Mouse (Mus musculus): ENCODE results near the gene Zc3h4. TPM values are rescaled to one million over a fixed set of nuclear protein-coding genes. Genes with fewer than 3 reads are reported as not detected.

The Zc3h4 gene
- polyA plus RNA-seq, 1 experiment from 2014 or later = 14.2 TPM

DNA sequence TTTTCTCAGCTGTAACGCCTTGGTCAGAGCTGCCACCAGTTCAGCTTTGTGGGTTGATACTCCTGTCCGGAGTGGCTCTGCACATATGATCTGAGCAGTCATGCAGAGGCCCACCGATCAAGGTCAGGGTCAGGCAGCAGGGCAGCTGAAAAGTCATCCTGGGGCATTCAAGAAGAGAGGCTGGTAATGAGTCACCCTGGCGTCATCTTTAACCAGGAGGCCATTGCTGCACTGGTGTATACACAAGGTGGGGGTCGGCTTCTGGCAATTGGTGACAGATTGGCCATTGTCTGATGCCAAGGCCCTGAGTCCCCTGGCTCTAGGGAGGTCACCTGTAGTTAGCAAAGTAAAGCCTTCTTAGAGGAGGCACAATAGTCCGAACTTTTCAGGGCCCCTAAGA lies 50.9 kb downstream of the Zc3h4 start:
- WGBS = 76% methylated on average over 6 of the region's 6 CpGs
- peaks cover 3% of the 10 kb centered on the region; the same call in 1 of the 2 replicates for H3K36me3 ChIP-seq (ENCODE audit: control insufficient read depth, insufficient read depth, low read length)
- no peaks in the 10 kb centered on the region for H3K9me3 ChIP-seq (replicated peaks; ENCODE audit: control insufficient read depth, low read length, poor library complexity, severe bottlenecking)
- no peak overlapping the region for H3K27ac ChIP-seq (ENCODE audit: low read length)
- H3K27me3 ChIP-seq (ENCODE audit: control insufficient read depth, insufficient read depth, low read depth, low read length) = no peaks in the 10 kb centered on the region
- H3K4me3 ChIP-seq (ENCODE audit: low read depth, low read length) = no peak overlapping the region
- ATAC-seq = no peak
- no peak overlapping the region for H3K9ac ChIP-seq (ENCODE audit: low read depth, low read length)
- peaks cover 8% of the 10 kb centered on the region for H3K4me1 ChIP-seq (ENCODE audit: control insufficient read depth, insufficient read depth, low read length)
- no peak overlapping the region for H3K4me2 ChIP-seq (ENCODE audit: low read length)

DNA sequence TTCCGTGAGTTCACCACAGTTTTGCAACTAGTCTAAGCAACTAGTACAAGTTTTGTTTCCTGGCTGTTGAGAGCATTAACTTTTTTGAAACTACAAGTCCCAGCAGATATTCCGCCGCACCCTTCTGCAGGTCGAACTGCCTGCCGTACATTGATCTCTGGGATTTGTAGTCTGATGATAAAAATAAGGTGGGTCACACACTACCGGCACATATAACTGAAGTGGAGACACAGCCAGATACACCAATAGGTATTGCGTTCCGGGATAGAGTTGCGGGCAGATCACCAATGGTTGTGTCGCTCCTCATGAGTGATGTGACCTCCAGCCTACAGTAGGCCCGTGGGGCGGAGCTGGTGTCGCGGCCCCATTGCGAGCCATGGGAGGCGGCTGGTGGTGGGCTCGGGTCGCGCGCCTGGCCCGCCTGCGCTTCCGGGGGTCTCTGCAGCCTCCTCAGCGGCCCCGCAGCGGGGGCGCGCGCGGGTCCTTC lies 51.9 kb downstream of the Zc3h4 start, which contains the start of gene Tmem160:
TSS of gene Tmem160 (plus strand) at position 193 of the 487 bp plus-strand sequence.
- H3K4me2 ChIP-seq (ENCODE audit: low read length) = peak within 1 kb of the TSS; percentile 92
- H3K9me3 ChIP-seq (replicated peaks; ENCODE audit: control insufficient read depth, low read length, poor library complexity, severe bottlenecking) = no peaks in the 10 kb centered on the region
- under 1% methylated on average over 29 of the region's 30 CpGs for WGBS
- H3K4me1 ChIP-seq (ENCODE audit: control insufficient read depth, insufficient read depth, low read length) = peaks cover 8% of the 10 kb centered on the region
- H3K9ac ChIP-seq (ENCODE audit: low read depth, low read length) = peak within 1 kb of the TSS; percentile 79
- H3K4me3 ChIP-seq (ENCODE audit: low read depth, low read length) = peak within 1 kb of the TSS; percentile 87
- peak within 1 kb of the TSS; percentile 76 for H3K27ac ChIP-seq (ENCODE audit: low read length)
- ATAC-seq = peak; percentile 99
- H3K36me3 ChIP-seq (ENCODE audit: control insufficient read depth, insufficient read depth, low read length) = peaks cover 3% of the 10 kb centered on the region; the same call in 1 of the 2 replicates
- H3K27me3 ChIP-seq (ENCODE audit: control insufficient read depth, insufficient read depth, low read depth, low read length) = no peaks in the 10 kb centered on the region

DNA sequence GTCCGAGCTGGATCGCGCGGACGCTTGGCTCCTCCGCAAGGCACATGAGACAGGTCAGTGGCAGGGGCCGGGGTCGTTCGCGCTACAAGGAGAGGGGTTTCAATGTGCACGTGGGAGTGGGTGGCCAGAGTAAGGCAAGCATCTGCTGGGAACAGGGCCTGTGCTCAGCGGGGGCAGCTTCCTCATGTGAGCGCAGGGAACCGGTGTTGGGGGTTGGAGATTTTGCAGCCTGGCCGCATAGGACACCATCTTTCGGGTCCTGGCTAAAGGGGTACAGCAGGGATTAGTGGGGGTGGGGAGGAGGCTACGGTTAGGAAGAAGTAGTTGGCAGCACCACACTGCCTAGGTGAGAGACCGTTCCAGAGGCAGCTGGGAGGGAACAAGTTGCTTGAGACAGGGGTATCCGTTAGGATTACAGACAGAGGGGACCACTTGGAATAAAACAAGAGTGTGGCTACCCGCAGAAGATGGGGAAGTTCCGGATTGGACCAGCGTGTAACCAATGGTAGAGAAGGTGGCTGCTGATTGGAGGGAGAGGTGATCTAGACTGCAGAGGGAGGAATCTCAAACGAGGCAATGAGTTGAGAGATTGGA lies 52.5 kb downstream of the Zc3h4 start:
- H3K4me1 ChIP-seq (ENCODE audit: control insufficient read depth, insufficient read depth, low read length) = peaks cover 8% of the 10 kb centered on the region
- peak; percentile 82 for ATAC-seq
- H3K27ac ChIP-seq (ENCODE audit: low read length) = peak overlapping the region; percentile 76
- peaks cover 3% of the 10 kb centered on the region; the same call in 1 of the 2 replicates for H3K36me3 ChIP-seq (ENCODE audit: control insufficient read depth, insufficient read depth, low read length)
- H3K9me3 ChIP-seq (replicated peaks; ENCODE audit: control insufficient read depth, low read length, poor library complexity, severe bottlenecking) = no peaks in the 10 kb centered on the region
- no peaks in the 10 kb centered on the region for H3K27me3 ChIP-seq (ENCODE audit: control insufficient read depth, insufficient read depth, low read depth, low read length)
- WGBS = under 1% methylated on average over 23 of the region's 23 CpGs
- peak overlapping the region; percentile 92 for H3K4me2 ChIP-seq (ENCODE audit: low read length)
- peak overlapping the region; percentile 79 for H3K9ac ChIP-seq (ENCODE audit: low read depth, low read length)
- H3K4me3 ChIP-seq (ENCODE audit: low read depth, low read length) = peak overlapping the region; percentile 87

DNA sequence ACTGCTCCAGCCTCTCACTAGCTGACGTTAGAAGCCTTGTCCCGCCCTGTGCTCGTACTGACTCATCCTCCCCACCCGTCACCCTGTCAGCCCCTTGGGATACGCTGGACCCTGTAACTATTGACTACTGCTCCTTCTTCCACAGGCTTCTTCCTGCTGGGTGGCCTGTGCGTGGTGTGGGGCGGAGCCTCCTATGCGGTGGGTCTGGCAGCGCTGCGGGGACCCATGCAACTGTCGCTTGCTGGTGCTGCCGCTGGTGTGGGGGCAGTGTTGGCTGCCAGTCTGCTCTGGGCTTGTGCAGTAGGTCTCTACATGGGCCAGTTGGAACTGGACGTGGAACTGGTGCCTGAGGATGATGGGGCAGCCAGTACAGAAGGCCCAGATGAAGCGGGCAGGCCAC lies 54.3 kb downstream of the Zc3h4 start:
- WGBS = 94% methylated on average over 14 of the region's 14 CpGs
- peaks cover 3% of the 10 kb centered on the region; the same call in 1 of the 2 replicates for H3K36me3 ChIP-seq (ENCODE audit: control insufficient read depth, insufficient read depth, low read length)
- H3K4me3 ChIP-seq (ENCODE audit: low read depth, low read length) = no peak overlapping the region
- H3K27ac ChIP-seq (ENCODE audit: low read length) = no peak overlapping the region
- H3K9ac ChIP-seq (ENCODE audit: low read depth, low read length) = no peak overlapping the region
- H3K4me1 ChIP-seq (ENCODE audit: control insufficient read depth, insufficient read depth, low read length) = peaks cover 8% of the 10 kb centered on the region
- H3K4me2 ChIP-seq (ENCODE audit: low read length) = no peak overlapping the region
- H3K27me3 ChIP-seq (ENCODE audit: control insufficient read depth, insufficient read depth, low read depth, low read length) = no peaks in the 10 kb centered on the region
- H3K9me3 ChIP-seq (replicated peaks; ENCODE audit: control insufficient read depth, low read length, poor library complexity, severe bottlenecking) = no peaks in the 10 kb centered on the region
- no peak for ATAC-seq

DNA sequence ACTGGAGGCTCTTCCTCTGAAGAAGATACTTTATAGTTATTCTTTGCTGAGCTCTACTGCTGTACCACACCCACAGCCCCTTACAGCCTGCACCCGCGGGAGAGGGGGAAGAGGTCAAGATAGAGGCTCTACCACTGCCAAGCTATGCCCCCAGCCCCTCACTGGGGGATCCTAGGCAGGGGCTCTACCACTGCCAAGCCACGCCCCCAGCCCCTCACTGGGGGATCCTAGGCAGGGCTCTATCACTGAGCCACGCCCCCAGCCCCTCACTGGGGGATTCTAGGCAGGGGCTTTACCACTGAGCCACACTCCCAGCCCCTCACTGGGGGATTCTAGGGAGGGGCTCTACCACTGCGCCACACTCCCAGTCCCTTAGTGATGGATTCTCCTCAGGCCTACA lies 55.6 kb downstream of the Zc3h4 start:
- Histone ChIP-seq H3K4me1 (ENCODE audit: control insufficient read depth, insufficient read depth, low read length) (peaks cover 8% of the 10 kb centered on the region), H3K4me2 (ENCODE audit: low read length) (no peak overlapping the region), H3K9me3 (replicated peaks; ENCODE audit: control insufficient read depth, low read length, poor library complexity, severe bottlenecking) (no peaks in the 10 kb centered on the region), H3K4me3 (ENCODE audit: low read depth, low read length) (no peak overlapping the region), H3K27ac (ENCODE audit: low read length) (no peak overlapping the region), H3K27me3 (ENCODE audit: control insufficient read depth, insufficient read depth, low read depth, low read length) (no peaks in the 10 kb centered on the region; the same call in 1 of the 2 replicates), H3K36me3 (ENCODE audit: control insufficient read depth, insufficient read depth, low read length) (peaks cover 3% of the 10 kb centered on the region; the same call in 1 of the 2 replicates), H3K9ac (ENCODE audit: low read depth, low read length) (no peak overlapping the region)
- 88% methylated on average over 5 of the region's 5 CpGs for WGBS
- no peak for ATAC-seq

DNA sequence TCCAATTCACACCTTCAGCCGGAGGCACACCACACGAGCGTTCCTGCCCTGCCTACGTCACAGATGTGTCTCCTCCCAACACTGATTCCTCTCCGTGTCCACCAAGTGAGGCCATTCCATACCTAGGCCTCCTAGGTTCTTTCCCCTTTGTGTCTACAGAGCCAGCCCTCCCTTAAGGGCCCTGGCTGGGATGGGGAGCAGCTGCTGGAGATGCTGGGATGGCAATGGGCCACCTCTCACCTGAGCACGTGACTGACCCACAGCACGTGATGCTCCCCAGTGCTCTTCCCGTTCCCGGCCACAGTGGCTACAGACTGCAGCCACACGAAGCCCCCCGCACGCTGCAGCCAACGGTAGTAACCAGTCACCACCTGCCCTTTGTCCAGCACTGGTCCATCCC lies 59.9 kb downstream of the Zc3h4 start:
- 69% methylated on average over 13 of the region's 13 CpGs for WGBS
- Histone ChIP-seq H3K9me3 (replicated peaks; ENCODE audit: control insufficient read depth, low read length, poor library complexity, severe bottlenecking) (no peaks in the 10 kb centered on the region), H3K9ac (ENCODE audit: low read depth, low read length) (peak overlapping the region; percentile 30; the same call in 1 of the 2 replicates), H3K27ac (ENCODE audit: low read length) (no peak overlapping the region), H3K4me3 (ENCODE audit: low read depth, low read length) (no peak overlapping the region), H3K4me2 (ENCODE audit: low read length) (no peak overlapping the region), H3K27me3 (ENCODE audit: control insufficient read depth, insufficient read depth, low read depth, low read length) (peaks cover 9% of the 10 kb centered on the region), H3K36me3 (ENCODE audit: control insufficient read depth, insufficient read depth, low read length) (peaks cover 3% of the 10 kb centered on the region; the same call in 1 of the 2 replicates), H3K4me1 (ENCODE audit: control insufficient read depth, insufficient read depth, low read length) (no peaks in the 10 kb centered on the region)
- no peak for ATAC-seq

DNA sequence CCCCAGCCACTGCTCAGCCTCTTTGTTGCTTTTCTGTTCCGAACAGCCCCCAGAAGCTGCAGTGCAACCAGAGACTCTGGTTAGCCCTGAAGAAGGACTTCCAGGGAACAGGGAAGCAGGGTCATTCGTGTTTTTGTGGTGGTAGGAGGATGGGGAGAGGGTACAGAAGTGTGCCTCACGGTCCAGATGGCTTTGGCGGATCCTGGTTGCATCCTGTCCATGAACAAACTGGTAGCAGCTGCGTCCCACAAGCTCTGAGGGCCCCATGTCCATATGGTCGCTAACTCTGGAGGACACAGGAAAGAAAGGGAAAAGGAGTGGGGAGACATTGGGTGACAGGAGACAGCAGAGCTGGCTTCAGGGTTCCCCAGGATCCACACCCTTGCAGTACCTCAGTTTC lies 60.4 kb downstream of the Zc3h4 start:
- Histone ChIP-seq H3K4me3 (ENCODE audit: low read depth, low read length) (no peak overlapping the region), H3K27ac (ENCODE audit: low read length) (no peak overlapping the region), H3K36me3 (ENCODE audit: control insufficient read depth, insufficient read depth, low read length) (no peaks in the 10 kb centered on the region; the same call in 1 of the 2 replicates), H3K4me1 (ENCODE audit: control insufficient read depth, insufficient read depth, low read length) (no peaks in the 10 kb centered on the region), H3K9ac (ENCODE audit: low read depth, low read length) (no peak overlapping the region), H3K27me3 (ENCODE audit: control insufficient read depth, insufficient read depth, low read depth, low read length) (peaks cover 9% of the 10 kb centered on the region), H3K4me2 (ENCODE audit: low read length) (no peak overlapping the region), H3K9me3 (replicated peaks; ENCODE audit: control insufficient read depth, low read length, poor library complexity, severe bottlenecking) (no peaks in the 10 kb centered on the region)
- WGBS = 70% methylated on average over 6 of the region's 6 CpGs
- ATAC-seq = no peak

DNA sequence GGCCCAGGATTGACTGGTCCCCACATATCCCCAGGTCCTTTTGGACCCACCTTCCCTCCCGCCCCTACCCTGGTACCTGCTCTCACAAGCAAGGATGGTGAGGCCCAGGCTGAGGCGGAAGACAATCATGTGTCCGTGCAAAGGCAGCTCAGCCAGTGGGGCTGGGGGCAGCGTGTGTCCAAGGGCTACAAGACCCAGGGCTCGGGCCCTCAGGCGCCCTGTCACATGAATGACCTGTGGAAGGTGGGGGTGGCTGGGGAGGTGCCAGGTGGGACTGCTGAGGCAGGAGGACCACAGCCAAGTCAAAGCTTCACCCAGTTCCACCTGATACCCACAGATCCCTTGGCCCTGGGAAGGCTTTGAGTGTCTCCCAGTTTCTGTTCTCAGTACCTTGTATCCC lies 61.0 kb downstream of the Zc3h4 start:
- no peak overlapping the region for H3K9ac ChIP-seq (ENCODE audit: low read depth, low read length)
- no peak for ATAC-seq
- H3K27ac ChIP-seq (ENCODE audit: low read length) = no peak overlapping the region
- H3K4me2 ChIP-seq (ENCODE audit: low read length) = no peak overlapping the region
- no peaks in the 10 kb centered on the region for H3K9me3 ChIP-seq (replicated peaks; ENCODE audit: control insufficient read depth, low read length, poor library complexity, severe bottlenecking)
- H3K27me3 ChIP-seq (ENCODE audit: control insufficient read depth, insufficient read depth, low read depth, low read length) = peaks cover 9% of the 10 kb centered on the region
- H3K4me1 ChIP-seq (ENCODE audit: control insufficient read depth, insufficient read depth, low read length) = no peaks in the 10 kb centered on the region
- no peak overlapping the region for H3K4me3 ChIP-seq (ENCODE audit: low read depth, low read length)
- H3K36me3 ChIP-seq (ENCODE audit: control insufficient read depth, insufficient read depth, low read length) = no peaks in the 10 kb centered on the region
- 83% methylated on average over 6 of the region's 6 CpGs for WGBS

DNA sequence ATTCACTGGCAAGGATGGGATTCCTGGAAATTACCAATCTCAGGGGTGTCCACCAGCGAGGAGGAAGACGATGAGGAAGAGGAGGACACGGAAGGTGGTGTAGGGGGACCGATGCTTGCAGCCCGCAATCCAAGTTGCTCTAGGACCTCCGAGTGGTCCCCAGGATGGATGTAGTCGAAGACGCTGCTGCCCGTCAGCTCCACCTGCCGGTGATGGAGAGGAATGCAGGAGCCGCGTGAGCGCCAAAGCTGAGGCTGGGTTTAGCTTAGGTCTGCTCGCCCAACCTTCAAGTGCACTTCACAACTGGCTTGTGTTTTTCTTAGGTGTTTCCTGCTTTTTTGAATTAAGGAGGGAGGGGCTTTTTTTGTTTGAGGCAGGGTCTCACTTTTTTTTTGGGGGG lies 62.5 kb downstream of the Zc3h4 start:
- Histone ChIP-seq H3K27ac (ENCODE audit: low read length) (no peak overlapping the region), H3K9ac (ENCODE audit: low read depth, low read length) (no peak overlapping the region), H3K9me3 (replicated peaks; ENCODE audit: control insufficient read depth, low read length, poor library complexity, severe bottlenecking) (no peaks in the 10 kb centered on the region), H3K4me2 (ENCODE audit: low read length) (no peak overlapping the region), H3K36me3 (ENCODE audit: control insufficient read depth, insufficient read depth, low read length) (no peaks in the 10 kb centered on the region), H3K27me3 (ENCODE audit: control insufficient read depth, insufficient read depth, low read depth, low read length) (peaks cover 9% of the 10 kb centered on the region), H3K4me3 (ENCODE audit: low read depth, low read length) (no peak overlapping the region), H3K4me1 (ENCODE audit: control insufficient read depth, insufficient read depth, low read length) (no peaks in the 10 kb centered on the region)
- WGBS = 1% methylated on average over 14 of the region's 14 CpGs
- peak; percentile 59; the same call in 1 of the 2 replicates for ATAC-seq
